Mouse (Mus musculus) monocyte, adult 2 months (primary cell): ENCODE data around the gene Pabpn1l.

Experiments
- DNase-seq, 2 experiments: peaks; one replicate each; pipeline ENCODE4 v3.0.0; 2022; ENCODE audit warnings: low spot score in 2 of 2, low read depth in 1 of 2

Pabpn1l gene

GRCm38 (mm10) chr8:122618660-122619378 is 3.7 kb downstream of the Pabpn1l start:
- DNase-seq, result no peak

- DNase-seq, result peak; percentile 27 to 70
Measured at GRCm38 (mm10) chr8:122617947-122618546, 4.5 kb downstream of the Pabpn1l start.

GRCm38 (mm10) chr8:122616181-122616905 is 6.2 kb downstream of the Pabpn1l start:
- DNase-seq, result no peak

DNA sequence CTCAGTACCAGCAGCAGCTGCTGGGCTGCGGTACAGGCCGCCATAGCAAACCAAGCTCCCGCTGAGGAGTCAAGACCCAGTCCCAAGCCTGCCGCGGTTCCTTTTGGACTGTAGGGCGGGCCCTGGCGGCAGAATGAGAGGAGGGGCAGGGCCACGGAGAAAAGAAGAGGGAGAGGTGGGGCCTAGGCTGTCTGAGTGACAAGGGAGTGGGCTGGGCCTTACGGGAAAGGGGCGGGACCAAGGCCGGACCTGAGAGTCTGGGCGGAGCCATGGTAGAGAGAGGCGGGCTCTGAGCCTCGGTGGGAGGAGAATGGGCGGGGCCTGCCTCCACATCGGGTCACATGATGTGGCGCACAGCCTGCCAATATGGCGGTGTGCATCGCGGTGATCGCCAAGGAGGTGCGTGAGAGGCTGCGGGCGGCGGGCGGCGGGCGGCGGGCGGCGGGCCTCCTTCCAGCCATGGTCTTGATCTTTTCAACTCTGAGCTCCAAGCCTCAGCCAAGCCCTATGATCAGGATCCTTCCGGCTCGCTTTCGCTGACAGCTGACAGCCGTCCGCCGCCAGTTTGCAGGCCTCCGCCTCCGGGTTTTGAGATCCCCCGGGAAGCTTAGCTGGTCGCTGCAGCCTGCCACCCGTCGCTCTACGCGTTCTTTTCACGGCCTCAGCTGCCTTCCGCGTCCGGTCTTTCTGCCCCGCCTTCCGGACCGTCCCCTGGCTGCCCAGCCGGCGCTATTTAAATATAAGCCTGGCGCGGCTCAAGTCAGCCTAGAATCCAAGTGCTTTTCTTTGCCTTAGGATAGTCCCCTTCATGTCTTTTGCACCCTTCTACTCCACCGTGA is 11.0 kb downstream of the Pabpn1l start, which contains the start of the genes Galns and Trappc2l:
TSS of gene Galns (minus strand) at position 169 of the 839 bp plus-strand sequence.
TSS of gene Trappc2l (plus strand) at position 346 of the 839 bp plus-strand sequence.
- peak; percentile 89 to 93 for DNase-seq

- DNase-seq, result no peak
Measured at GRCm38 (mm10) chr8:122610612-122611277, 11.8 kb downstream of the Pabpn1l start.

- no peak for DNase-seq
Measured at GRCm38 (mm10) chr8:122610209-122610608, 12.3 kb downstream of the Pabpn1l start.

- DNase-seq, result no peak
Measured at GRCm38 (mm10) chr8:122606810-122607209, 15.7 kb downstream of the Pabpn1l start.

DNA sequence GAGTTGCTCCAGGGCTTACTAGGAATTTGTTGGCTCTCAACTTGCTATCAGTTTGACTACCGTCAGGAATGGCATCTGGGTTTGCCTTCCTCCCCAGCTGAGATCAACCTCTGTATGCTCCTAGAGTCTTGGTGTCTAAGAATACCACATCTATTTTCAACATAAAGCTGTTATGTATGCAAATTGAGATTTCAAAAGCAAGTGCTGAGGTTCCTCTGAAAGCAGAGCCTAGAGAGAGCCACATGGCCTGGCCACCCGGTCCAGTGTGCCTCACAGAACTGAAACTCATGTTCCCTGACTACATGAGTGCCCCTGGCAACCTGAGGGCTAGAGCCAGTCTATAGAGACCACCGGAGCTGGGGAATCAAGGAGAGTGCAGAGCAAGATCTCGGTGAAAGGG is 17.2 kb downstream of the Pabpn1l start:
- no peak for DNase-seq

DNA sequence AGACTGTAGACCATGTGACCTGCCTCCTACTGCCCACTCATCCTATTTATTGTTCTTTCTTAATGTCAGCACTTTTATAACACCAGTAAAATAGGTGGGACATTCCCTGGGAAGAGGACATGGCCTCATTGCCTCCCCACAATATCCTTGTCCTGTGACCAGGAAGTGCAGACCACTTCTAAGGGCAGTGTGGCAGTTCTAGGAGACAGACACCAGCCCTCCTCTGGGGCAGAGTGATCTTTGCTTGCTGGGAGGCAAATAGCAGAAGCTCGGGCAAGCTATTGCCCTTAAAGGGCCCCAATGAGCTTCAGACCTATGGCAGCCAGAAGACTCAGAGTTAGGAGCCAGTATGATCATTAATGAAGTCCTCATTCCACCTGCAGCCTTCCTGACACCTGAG is 17.9 kb downstream of the Pabpn1l start:
- no peak for DNase-seq

DNA sequence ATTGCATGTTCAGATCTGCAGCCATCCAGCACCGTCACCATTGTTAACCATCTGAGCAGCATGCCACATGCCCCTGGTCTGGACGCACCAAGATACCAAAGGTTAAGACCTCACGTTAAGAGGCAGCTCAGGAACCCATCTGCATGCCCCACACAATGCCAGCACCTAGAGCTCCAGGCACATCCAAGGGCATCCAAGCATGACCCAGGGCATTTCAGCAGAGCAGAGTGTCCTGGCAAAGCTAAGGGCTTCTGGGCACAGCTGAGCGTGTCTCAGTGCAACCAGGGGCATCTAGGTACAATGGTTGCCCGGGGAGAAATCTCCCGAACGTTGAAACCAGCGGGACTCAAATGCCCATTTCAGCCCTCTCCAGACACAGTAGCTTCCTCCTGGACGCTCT is 21.9 kb downstream of the Pabpn1l start:
- DNase-seq, result no peak

GRCm38 (mm10) chr8:122596031-122596430 is 26.5 kb downstream of the Pabpn1l start:
- no peak for DNase-seq

DNA sequence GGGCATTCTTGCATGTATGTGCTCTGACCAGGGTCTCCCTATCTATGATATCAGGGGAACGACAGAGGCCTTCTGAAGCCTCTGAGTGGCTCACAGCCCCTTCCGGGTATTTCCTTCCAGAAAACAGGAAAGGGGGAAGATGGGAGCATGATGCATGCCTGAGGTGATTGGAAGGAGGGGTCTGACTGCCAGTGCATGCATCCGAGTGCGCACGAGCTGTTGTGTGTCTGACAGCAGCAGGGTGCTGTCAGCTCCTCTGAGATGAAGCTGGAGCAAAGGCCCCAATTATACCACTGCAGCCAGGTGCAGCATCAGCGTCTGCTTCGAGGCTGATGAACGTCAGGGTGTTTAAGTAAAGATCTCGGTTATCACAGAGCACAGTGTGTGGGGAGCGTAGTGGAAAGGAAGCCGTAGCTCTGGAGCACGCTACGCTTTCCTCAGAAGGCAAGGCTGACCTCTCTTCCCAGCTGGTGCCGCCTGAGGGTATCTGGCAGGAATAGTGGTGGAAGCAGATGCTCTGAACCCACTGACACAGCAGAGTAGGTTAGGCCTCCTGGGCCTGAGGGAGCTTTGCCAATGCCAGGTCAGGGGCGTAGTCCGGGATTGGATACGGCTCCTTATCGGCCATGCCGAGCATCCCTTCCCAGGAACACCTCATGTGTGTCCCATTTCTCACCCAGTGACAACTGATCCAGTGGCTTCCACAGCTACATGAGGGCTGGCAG is 28.6 kb downstream of the Pabpn1l start:
- DNase-seq, result no peak

- peak in 1 of 2 experiments; percentile 51 for DNase-seq
Measured at GRCm38 (mm10) chr8:122593240-122593639, 29.3 kb downstream of the Pabpn1l start.

- DNase-seq, result no peak
Measured at GRCm38 (mm10) chr8:122586749-122587148, 35.8 kb downstream of the Pabpn1l start.

DNA sequence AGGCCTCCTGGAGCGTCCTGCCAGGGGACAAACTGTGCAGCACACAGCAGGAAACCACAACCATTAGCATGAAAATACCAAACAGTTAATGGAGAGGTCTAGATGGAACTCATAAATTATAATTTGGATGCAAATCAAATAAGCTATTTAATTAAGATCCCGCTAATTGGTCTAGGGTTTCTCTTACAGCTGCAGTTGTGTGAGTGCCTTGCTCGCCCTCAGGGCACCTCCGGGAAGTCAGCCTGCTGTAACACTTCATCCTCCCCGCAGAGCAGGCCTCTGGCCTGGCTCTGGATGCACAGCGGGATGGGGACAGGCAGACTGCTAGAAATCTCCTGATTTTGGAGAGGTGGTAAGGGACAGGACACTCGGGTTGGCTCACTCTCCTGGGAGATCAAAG is 36.4 kb downstream of the Pabpn1l start:
- no peak for DNase-seq

- DNase-seq, result no peak
Measured at GRCm38 (mm10) chr8:122585411-122585891, 37.1 kb downstream of the Pabpn1l start.

DNA sequence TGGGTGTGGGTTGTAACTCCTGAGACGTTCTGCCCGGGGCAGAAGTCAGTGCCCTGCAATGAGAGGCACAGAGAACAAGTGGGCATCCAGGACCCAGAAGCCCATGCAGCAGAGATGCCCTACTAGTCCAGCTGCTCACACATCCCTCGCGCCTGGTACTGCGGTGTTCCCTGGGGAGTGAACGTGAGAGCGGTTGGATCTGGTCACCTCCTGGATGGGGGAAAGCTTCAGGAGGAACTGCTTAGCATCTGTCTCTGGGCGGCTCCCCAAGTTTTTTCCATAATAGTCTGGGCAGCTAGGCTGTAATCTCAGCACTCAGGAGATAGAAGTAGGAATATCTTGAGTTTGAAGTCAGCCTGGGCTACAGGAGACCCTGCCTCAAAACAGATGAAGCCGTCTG is 37.6 kb downstream of the Pabpn1l start:
- DNase-seq, result no peak

DNA sequence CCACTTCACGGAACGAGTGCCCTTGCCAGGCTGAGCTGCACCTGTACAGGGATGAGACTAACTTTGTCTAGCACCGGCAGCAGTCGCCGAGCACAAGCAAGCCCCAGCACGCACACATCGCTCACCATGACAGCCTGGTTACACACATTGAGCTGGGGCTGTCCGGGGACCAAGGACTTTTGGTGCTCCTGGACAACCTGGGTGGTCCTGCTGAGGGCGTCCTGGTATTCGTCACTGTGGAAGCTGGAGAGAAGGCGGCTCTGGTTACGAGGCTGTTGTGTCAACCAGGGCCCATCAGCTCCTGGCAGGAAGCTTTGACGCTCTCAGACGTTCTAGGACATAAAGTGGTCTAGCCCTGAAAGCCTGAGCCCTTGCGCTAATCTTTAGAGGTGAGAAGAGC is 41.6 kb downstream of the Pabpn1l start:
- no peak for DNase-seq

DNA sequence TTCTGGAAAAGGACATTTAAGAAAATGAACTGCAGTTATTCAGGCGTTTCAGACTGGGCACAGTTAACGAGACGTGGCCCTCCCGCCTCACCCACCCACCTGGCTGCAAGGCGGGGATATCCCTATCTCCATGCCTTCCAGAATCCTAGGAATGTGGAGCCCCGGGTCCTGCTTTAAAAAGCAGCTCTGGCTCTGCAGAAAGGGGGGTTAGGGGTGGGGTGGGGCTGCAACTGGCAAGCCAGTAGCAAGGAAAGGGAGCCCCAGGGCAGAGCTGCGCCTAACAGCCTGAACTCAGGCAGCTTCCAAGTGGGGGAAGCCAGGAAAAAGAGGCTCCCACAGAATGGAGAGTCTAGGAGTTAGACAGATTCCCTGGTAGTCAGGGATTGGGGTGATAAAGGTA is 43.3 kb downstream of the Pabpn1l start:
- DNase-seq, result no peak

DNA sequence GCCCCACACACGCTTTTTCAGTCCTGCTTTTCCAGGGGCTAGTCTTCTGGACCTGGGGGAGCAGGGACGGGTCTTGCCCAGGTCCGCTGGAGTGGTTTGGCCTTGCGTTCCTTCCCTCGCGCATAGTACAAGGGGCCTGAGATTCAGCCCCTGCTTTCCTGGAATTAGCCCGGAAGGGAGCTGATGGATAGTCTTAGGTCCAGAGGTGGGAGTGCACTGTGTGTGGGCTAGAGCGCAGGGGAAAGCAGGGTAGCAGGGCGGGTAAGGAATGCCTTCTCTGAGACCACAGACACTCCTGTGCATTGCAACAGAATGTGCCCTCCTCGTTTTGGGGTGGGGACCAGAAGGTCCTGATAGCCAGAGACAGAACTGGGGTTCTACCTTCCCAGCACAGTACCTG is 45.4 kb downstream of the Pabpn1l start:
- no peak for DNase-seq
